13 mouse cellular contexts compared by ENCODE assay signal in genomic region chr16:93109683-93110407, GRCm38 (mm10).
DNase-seq lines count a peak whose midpoint lies in the region; ATAC-seq and TF ChIP-seq lines count a peak whose summit lies in the region.
"Had no signal": no experiment of that assay in that cellular context is flagged by ENCODE, and none has a peak within 500 bp of the region (broad histone marks: within the 10 kb centered on the region; RNA-seq: fewer than 3 reads in every experiment).

No protein-coding gene starts in this region.

- intact Hi-C loops in heart, postnatal 25 days (cut with DNase I) = no loop called here

- peaks cover 8% of the 10 kb centered on the region for H3K4me1 ChIP-seq in heart, postnatal 0 days (ENCODE audit: control insufficient read depth, insufficient read depth)
- H3K4me1 ChIP-seq in limb, embryonic 10.5 days = no peaks in the 10 kb centered on the region

- no peaks in the 10 kb centered on the region for H3K27me3 ChIP-seq in heart, postnatal 0 days (ENCODE audit: control insufficient read depth, insufficient read depth, low read length)
- H3K27me3 ChIP-seq in limb, embryonic 10.5 days (ENCODE audit: low read depth, poor library complexity, severe bottlenecking) = no peaks in the 10 kb centered on the region
- H3K27me3 ChIP-seq: embryonic facial prominence, embryonic 15.5 days; limb, embryonic 15.5 days had no signal

- no peak for TF ChIP-seq EP300 in heart, postnatal 0 days (IDR thresholded peaks at IDR 0.05; ENCODE audit: low read depth)

- no peak overlapping the region for H3K27ac ChIP-seq in heart, postnatal 0 days (ENCODE audit: low read depth)
- H3K27ac ChIP-seq in limb, embryonic 10.5 days = no peak overlapping the region
- H3K27ac ChIP-seq: embryonic facial prominence, embryonic 15.5 days; limb, embryonic 15.5 days had no signal

- ATAC-seq in heart, postnatal 0 days (ENCODE audit: insufficient read depth, low read depth) = peak; percentile 68; the same call in 1 of the 2 replicates

- no peak overlapping the region for H3K4me3 ChIP-seq in heart, postnatal 0 days (ENCODE audit: low read depth, low read length)
- H3K4me3 ChIP-seq in limb, embryonic 10.5 days = no peak overlapping the region
- H3K4me3 ChIP-seq: embryonic facial prominence, embryonic 15.5 days; limb, embryonic 15.5 days had no signal

- peak overlapping the region; percentile 19; the same call in 1 of the 2 replicates for H3K4me2 ChIP-seq in heart, postnatal 0 days (ENCODE audit: low read depth, low read length)
- H3K4me2 ChIP-seq: embryonic facial prominence, embryonic 15.5 days; limb, embryonic 15.5 days had no signal

- TF ChIP-seq CTCF in heart, postnatal 0 days (IDR thresholded peaks at IDR 0.05; ENCODE audit: low read depth) = no peak

- DNase-seq in heart, adult 18-20 months = peak; percentile 30 to 39
- no peak for DNase-seq in heart, postnatal 25 days (ENCODE audit: low spot score)
- DNase-seq in 416B (ENCODE audit: low read depth) = peak; percentile 77
- DNase-seq in Muller cell, postnatal 12 days (ENCODE audit: inconsistent ontology term) = peak; percentile 15
- DNase-seq in heart, postnatal 0 days (ENCODE audit: low spot score) = peak; percentile 75
- no peak for DNase-seq in ovary, postnatal 10 days (ENCODE audit: low spot score)
- no peak for DNase-seq in limb, embryonic 10.5 days (ENCODE audit: low spot score)
- no peak for DNase-seq in cerebellum, postnatal 14 days
- DNase-seq: adrenal gland, adult 8-10 months; kidney, adult 8-10 months had no signal

- 27% methylated on average over 12 of the region's 12 CpGs for WGBS in heart, postnatal 0 days
- 92% methylated on average over 12 of the region's 12 CpGs for WGBS in limb, embryonic 10.5 days

- no peaks in the 10 kb centered on the region for H3K9me3 ChIP-seq in heart, postnatal 0 days (replicated peaks; ENCODE audit: control insufficient read depth, low read length)
- H3K9me3 ChIP-seq in limb, embryonic 10.5 days (replicated peaks) = no peaks in the 10 kb centered on the region
- H3K9me3 ChIP-seq: embryonic facial prominence, embryonic 15.5 days; limb, embryonic 15.5 days had no signal

- H3K9ac ChIP-seq in heart, postnatal 0 days (replicated peaks; ENCODE audit: low read depth, low read length) = no peak overlapping the region
- H3K9ac ChIP-seq: embryonic facial prominence, embryonic 15.5 days; limb, embryonic 15.5 days had no signal

- no peaks in the 10 kb centered on the region for H3K36me3 ChIP-seq in heart, postnatal 0 days (replicated peaks; ENCODE audit: control insufficient read depth, insufficient read depth, low read length)
- H3K36me3 ChIP-seq in limb, embryonic 10.5 days = no peaks in the 10 kb centered on the region
- H3K36me3 ChIP-seq: embryonic facial prominence, embryonic 15.5 days; G1E; limb, embryonic 15.5 days had no signal

Comparison
In these comparisons a context has a peak if more than half of its experiments do, and no peak if none do; other contexts are left out.
1. DNase-seq: peak in heart, adult 18-20 months (2 of 2), 416B (single experiment), Muller cell, postnatal 12 days (single experiment) and heart, postnatal 0 days (single experiment); none in heart, postnatal 25 days (single experiment), ovary, postnatal 10 days (single experiment), limb, embryonic 10.5 days (single experiment) and cerebellum, postnatal 14 days (0 of 2).